Mouse (Mus musculus) adrenal gland (tissue): ENCODE results near the gene Syne1.

Source experiments
- intact Hi-C: fragments of 180-260 bp; cut with DNase I; formaldehyde crosslinking; loops from one replicate; pipeline ENCODE4 v1.15.1; 2025

Gene Syne1

GRCm38 (mm10) chr10:5309961-5310713, 241.1 kb downstream of the Syne1 start:
- intact Hi-C loops: no loop called here

- intact Hi-C loops: no loop called here
Observed at GRCm38 (mm10) chr10:5309398-5309797, 241.9 kb downstream of the Syne1 start.

- intact Hi-C loops: no loop called here
Observed at GRCm38 (mm10) chr10:5305555-5305954, 245.7 kb downstream of the Syne1 start.

GRCm38 (mm10) chr10:5295291-5295891, 255.9 kb downstream of the Syne1 start:
- intact Hi-C loops: no loop called here

GRCm38 (mm10) chr10:5289575-5289909, 261.7 kb downstream of the Syne1 start:
- intact Hi-C loops: no loop called here

GRCm38 (mm10) chr10:5288716-5289574, 262.3 kb downstream of the Syne1 start:
- intact Hi-C loops: no loop called here

GRCm38 (mm10) chr10:5288262-5288661, 263.0 kb downstream of the Syne1 start:
- intact Hi-C loops: no loop called here

GRCm38 (mm10) chr10:5275769-5276168, 275.5 kb downstream of the Syne1 start:
- intact Hi-C loops: no loop called here

- intact Hi-C loops: no loop called here
Observed at GRCm38 (mm10) chr10:5270641-5271040, 280.6 kb downstream of the Syne1 start.

GRCm38 (mm10) chr10:5264418-5264817, 286.9 kb downstream of the Syne1 start:
- intact Hi-C loops: no loop called here

- intact Hi-C loops: no loop called here
Observed at GRCm38 (mm10) chr10:5262636-5263035, 288.6 kb downstream of the Syne1 start.

GRCm38 (mm10) chr10:5256686-5257085, 294.6 kb downstream of the Syne1 start:
- intact Hi-C loops: no loop called here

- intact Hi-C loops: no loop called here
Observed at GRCm38 (mm10) chr10:5253752-5254151, 297.5 kb downstream of the Syne1 start.

GRCm38 (mm10) chr10:5250702-5251101, 300.6 kb downstream of the Syne1 start:
- intact Hi-C loops: no loop called here

GRCm38 (mm10) chr10:5239680-5240079, 311.6 kb downstream of the Syne1 start:
- intact Hi-C loops: no loop called here

GRCm38 (mm10) chr10:5236926-5237325, 314.4 kb downstream of the Syne1 start:
- intact Hi-C loops: no loop called here

GRCm38 (mm10) chr10:5236171-5236570, 315.1 kb downstream of the Syne1 start:
- intact Hi-C loops: no loop called here

GRCm38 (mm10) chr10:5234721-5235501, 316.4 kb downstream of the Syne1 start:
- intact Hi-C loops: no loop called here

GRCm38 (mm10) chr10:5229129-5229528, 322.2 kb downstream of the Syne1 start:
- intact Hi-C loops: no loop called here

- intact Hi-C loops: no loop called here
Observed at GRCm38 (mm10) chr10:5227395-5228076, 323.7 kb downstream of the Syne1 start.

- intact Hi-C loops: no loop called here
Observed at GRCm38 (mm10) chr10:5215943-5216342, 335.3 kb downstream of the Syne1 start.
